Mouse (Mus musculus): ENCODE measurements around the gene Rbm33.

Rbm33 gene

DNA sequence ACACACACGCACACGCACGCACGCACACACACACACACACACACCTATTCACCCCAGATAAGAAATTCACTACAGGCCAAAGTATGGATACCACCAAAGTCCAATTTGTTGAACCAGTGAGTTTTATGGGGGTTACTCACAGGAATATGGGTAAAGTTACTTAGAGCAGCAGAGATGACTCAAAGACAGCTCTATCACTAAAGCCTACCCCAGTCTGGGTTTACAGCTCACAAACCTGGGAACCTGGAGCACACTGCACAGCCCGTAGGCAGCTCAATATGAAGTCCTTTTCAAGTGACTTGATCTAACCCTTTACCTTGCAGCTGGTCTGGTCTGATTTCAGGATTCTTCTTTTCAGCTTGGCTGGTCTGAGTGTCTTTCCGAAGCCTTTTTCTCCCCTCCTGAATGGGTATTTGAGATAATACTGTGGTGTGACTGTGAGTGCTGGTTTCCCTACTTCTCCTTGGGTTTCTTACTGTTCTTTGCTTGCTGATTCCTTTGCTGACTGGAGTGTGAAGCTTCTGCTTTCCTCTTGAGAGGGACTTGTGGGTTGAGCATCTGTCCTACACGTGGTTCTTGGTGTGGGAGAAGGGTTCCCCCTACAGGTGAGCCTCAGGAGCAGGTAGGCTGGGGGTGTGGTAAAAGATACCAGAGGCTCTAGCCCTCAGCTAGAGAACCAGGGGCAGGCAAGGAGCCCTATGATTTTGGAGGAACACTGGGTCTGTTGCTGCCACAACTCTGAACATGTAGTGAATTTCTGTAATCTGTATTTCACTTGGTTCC, 12.3 kb downstream of the Rbm33 start:
- peak; percentile 11 for DNase-seq

DNA sequence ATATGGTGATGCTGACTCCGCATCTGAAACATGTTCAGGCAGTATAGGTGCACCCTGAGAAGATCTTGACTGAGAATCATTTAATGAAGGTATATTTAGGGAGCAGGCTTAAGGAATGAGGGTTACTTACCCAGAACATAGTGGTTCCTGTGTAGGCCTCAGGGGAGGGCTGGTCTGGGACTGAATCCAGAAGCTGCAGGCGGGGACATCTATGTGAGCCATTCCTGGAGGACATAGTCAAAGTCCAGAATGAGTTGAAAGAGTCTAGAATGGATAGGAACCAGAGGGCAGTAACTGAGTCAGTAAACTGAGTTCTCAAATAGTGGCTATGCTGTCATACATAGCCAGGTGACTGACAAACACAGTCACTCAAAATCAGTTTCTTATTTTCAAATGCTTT, 16.8 kb downstream of the Rbm33 start:
- no peak for DNase-seq

DNA sequence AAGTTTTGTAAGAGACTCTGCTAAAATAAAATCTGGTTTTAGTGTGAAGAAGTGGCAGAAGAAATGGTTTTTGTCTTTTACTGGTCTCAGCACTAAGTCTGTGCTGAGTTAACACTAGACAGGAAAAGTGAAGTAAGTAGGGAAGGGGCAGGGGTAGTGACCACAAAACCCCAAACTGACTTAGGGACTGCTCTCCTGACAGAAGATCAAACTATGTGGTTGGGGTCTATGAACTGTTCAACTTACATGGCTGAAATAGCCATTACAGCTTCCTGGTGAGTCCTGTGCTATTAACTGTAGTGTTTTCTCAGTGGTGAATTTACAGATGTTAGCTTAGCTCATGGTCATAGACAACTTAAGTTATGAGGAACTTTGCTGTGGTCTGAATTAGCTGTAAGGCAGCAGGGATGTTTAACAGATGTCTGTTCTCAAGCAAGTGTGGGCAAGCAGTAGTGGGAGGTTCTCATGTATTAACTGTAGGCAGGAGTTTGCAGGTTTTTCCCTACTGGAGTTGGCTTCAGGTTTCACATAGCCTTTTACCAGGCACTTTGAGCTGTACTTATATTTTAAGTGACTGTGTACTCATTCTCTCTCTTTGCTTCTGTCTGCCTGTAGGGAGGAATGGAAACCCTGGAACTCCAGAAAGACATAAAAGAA, 35.1 kb downstream of the Rbm33 start:
- no peak for DNase-seq

DNA sequence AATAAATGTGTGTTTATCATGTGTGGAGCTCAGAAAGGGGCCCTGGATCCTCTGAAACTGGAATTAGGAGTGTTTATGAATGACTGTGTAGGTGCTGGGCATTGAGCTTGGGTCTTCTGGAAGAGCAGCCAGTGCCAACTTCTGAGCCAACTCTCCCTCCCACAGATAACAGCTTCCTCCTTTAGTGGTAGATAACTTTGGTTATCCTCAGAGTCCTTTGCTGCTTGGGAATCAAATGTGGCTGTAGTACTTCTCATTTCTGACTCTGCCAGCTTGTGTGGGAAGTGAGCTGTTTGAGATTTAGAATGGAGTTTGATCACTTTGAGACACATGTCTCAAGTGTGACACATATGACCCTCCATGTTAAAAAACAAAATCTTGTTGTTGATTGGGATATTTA, 38.7 kb downstream of the Rbm33 start:
- no peak for DNase-seq

GRCm38 (mm10) chr5:28360745-28361144, 43.8 kb downstream of the Rbm33 start:
- peak; percentile 16 for DNase-seq

DNA sequence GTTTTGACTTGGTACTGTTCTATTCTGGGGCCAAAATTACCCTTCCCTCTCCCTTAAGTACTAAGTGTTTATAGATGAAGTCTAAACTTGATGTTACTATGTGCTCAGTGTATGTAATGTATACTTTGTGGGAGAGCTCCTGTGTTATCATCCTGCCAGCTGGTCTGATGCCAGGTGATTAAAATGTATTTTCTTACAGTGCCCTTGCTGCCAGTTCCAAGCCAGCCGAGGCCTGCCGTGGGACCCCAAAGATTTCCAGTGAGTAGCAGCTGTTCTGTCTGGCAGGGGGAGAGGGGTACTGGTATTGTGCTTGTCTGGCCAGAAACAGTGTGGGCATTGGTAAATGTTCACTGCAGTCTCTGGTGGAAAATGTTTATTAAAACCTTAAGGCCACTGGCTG, 51.1 kb downstream of the Rbm33 start:
- DNase-seq, result no peak

- DNase-seq, result no peak
Observed at GRCm38 (mm10) chr5:28370836-28371235, 53.9 kb downstream of the Rbm33 start.

GRCm38 (mm10) chr5:28372172-28372664, 55.3 kb downstream of the Rbm33 start:
- no peak for DNase-seq

GRCm38 (mm10) chr5:28373498-28374427, 56.8 kb downstream of the Rbm33 start:
- DNase-seq, result no peak

GRCm38 (mm10) chr5:28377299-28377698, 60.4 kb downstream of the Rbm33 start:
- DNase-seq, result no peak

DNA sequence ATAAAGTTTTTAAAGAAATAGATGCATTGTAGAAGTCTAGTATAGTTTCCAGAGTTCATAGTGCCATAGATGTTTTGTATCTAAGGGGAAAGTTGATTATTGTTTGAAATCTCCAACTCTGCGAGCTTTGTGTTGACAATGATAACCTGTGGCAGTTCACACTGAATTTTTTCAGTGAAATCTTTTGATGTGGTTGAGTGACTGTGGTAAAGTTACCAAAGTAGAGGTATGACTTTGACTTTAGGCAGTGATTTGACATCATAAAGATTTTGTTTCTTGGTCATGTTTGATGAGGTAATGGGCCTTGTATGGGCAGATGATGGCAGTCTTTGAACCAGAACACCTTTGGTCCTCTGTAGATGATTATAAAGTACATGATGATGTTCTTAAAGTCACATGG, 65.4 kb downstream of the Rbm33 start:
- DNase-seq, result no peak

GRCm38 (mm10) chr5:28386783-28387182, 69.9 kb downstream of the Rbm33 start:
- DNase-seq, result no peak

DNA sequence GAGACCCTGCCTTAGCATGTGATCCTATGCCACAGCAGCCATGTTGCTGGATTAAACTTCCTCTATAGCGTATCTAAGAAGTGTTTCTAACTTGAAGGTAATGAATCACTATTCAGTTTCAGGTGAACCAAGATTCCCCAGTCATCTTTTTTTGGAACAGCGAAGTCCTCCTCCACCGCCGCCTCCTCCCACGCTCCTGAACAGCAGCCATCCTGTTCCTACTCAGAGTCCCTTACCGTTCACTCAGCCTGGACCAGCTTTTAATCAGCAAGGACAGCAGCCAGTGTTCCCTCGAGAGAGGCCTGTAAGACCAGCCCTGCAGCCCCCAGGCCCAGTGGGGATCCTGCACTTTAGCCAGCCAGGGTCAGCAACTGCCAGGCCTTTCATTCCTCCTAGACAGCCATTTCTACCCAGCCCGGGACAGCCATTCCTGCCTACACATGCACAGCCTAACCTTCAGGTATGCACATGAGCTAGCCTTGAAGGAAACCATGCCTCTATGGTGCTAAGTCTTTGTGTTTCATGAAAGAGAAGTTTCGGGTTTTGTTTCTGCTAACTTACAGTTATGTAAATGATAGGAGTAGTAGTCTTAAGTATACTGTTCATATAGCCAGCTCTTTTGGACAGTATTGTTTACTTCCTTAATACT, 70.7 kb downstream of the Rbm33 start:
- no peak for DNase-seq

DNA sequence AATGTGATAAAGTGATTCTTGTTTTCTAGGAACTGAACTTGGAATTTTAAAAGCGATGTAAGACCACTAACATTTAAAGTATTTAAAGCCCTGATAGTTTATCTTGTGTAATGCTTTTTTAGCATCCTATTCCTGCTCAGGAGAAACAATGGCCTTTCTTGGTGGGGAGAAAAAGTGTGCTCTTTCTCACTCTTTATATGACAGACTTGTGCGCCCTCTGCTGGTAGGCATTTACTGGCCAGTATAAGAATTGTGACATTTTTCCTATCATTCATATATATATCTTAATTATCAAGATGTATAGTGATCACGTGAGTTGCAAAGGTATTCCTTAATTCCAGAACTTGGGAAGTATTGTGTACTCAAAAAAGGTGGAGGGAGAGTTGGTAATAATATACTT, 71.3 kb downstream of the Rbm33 start:
- DNase-seq, result peak; percentile 67

DNA sequence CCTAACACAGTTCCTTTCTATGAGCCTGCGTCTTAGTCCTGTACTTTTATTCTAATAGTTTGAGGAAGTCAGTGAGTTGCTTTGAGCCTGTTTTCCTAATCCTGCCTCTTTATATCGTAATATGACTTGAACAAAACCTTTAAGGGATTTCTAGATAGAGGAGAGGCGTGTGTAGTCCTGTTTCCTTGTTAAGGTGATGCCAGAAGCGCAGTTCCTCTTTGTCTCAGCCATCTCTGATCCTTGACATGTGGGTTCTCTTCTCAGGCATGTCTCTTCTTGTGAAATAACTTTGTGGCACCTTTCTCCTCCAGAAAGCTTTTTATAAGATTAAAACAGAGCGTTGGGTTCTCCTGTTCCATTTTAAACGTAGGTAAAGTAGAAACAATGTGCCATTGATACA, 73.3 kb downstream of the Rbm33 start:
- DNase-seq, result no peak

- DNase-seq, result no peak
Observed at GRCm38 (mm10) chr5:28397344-28397743, 80.4 kb downstream of the Rbm33 start.

- DNase-seq, result no peak
Observed at GRCm38 (mm10) chr5:28398736-28399135, 81.8 kb downstream of the Rbm33 start.

- DNase-seq, result no peak
Observed at GRCm38 (mm10) chr5:28399451-28400115, 82.7 kb downstream of the Rbm33 start.

GRCm38 (mm10) chr5:28402756-28403155, 85.8 kb downstream of the Rbm33 start:
- no peak for DNase-seq

- no peak for DNase-seq
Observed at GRCm38 (mm10) chr5:28406662-28407061, 89.7 kb downstream of the Rbm33 start.

DNA sequence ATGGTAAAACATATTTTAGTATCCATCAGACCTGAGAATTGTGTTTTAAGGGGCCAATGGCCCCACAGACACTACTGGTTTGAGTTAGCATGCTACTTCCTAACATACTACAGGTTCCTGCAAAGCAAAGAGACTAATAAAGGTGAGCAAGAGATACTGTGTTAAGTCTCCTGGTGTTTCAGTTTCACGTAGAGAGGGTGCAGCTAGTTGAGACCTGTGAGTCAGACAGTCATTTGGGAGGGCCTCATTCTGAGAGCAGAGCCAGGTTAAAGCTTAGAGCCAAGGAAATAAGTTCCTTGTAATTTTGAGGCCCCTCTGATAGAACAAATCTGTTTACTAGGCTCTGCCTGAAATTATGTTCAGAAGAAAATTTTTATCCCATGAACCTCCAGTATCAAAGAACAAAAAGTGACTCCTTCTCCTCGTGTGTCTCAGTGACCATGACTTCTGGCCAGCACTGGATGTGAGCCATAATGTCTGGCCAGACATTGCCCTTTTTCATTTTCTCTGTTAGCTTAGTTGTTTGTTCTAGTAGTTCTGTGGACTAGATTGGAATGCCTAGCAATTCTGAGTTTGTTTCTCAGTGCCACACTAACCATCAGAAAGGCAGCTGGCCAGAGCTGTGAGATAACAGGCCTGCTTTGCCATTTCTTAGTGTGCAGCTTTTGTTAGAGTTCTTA, 95.2 kb downstream of the Rbm33 start:
- DNase-seq, result no peak

GRCm38 (mm10) chr5:28413533-28413932, 96.6 kb downstream of the Rbm33 start:
- DNase-seq, result no peak
